Comparison of ENCODE assay signal across 9 mouse cellular contexts in genomic region chr2:131935390-131936105, GRCm38 (mm10). TPM values are rescaled to one million over a fixed set of nuclear protein-coding genes. Genes with fewer than 3 reads are reported as not detected.
DNase-seq lines count a peak whose midpoint lies in the region; ATAC-seq and TF ChIP-seq lines count a peak whose summit lies in the region.
"Had no signal": no experiment of that assay in that cellular context is flagged by ENCODE, and none has a peak within 500 bp of the region (broad histone marks: within the 10 kb centered on the region; RNA-seq: fewer than 3 reads in every experiment).

No protein-coding gene starts in this region.

- intact Hi-C loops in heart, postnatal 25 days (cut with DNase I) = no loop called here
- intact Hi-C loops in heart, adult 2 months (cut with DNase I) = loop anchor here (5.0 kb wide), 1 partner anchor 33 kb away; no protein-coding TSS in a partner anchor

- no peaks in the 10 kb centered on the region for H3K79me2 ChIP-seq in heart, adult 2 months (replicated peaks; ENCODE audit: control insufficient read depth, insufficient read depth, low read length)

- no peaks in the 10 kb centered on the region; a peak in 1 of 4 replicates for H3K4me1 ChIP-seq in ES-E14 (ENCODE audit: control insufficient read depth in 2 of 2, insufficient read depth in 2 of 2, low read length in 2 of 2, poor library complexity in 1 of 2)
- peaks cover 6% of the 10 kb centered on the region for H3K4me1 ChIP-seq in heart, adult 2 months (ENCODE audit: control insufficient read depth, insufficient read depth, low read length)
- H3K4me1 ChIP-seq in lung, embryonic 15.5 days = peaks cover 23% of the 10 kb centered on the region

- TF ChIP-seq CTCF in heart, adult 2 months (IDR thresholded peaks at IDR 0.05) = peak; percentile 64

- ATAC-seq in lung, embryonic 15.5 days (ENCODE audit: borderline replicate concordance, extremely low read depth, low FRiP score, low TSS enrichment) = peak; percentile 47; the same call in 1 of the 2 replicates

- WGBS in heart, adult 2 months = 19% methylated on average over 10 of the region's 10 CpGs
- 46% methylated on average over 10 of the region's 10 CpGs for WGBS in lung, embryonic 15.5 days

- no peak for TF ChIP-seq EP300 in heart, adult 2 months (IDR thresholded peaks at IDR 0.05; ENCODE audit: insufficient read depth, low read depth, low read length)

- no peak overlapping the region for H3K4me3 ChIP-seq in ES-E14 (ENCODE audit: insufficient read depth in 1 of 2, low read depth in 1 of 2, low read length in 2 of 2, poor library complexity in 1 of 2, severe bottlenecking in 1 of 2)
- H3K4me3 ChIP-seq in heart, adult 2 months = no peak overlapping the region
- no peak overlapping the region for H3K4me3 ChIP-seq in lung, embryonic 15.5 days
- H3K4me3 ChIP-seq: limb, embryonic 12.5 days had no signal

- TF ChIP-seq POLR2A in heart, adult 2 months (IDR thresholded peaks at IDR 0.05; ENCODE audit: insufficient read depth, low read depth, low read length) = no peak

- H3K4me2 ChIP-seq in lung, embryonic 15.5 days = no peak overlapping the region
- H3K4me2 ChIP-seq: limb, embryonic 12.5 days had no signal

- no peak overlapping the region for H3K27ac ChIP-seq in ES-E14 (ENCODE audit: insufficient read depth, low read depth, low read length, poor library complexity, severe bottlenecking)
- H3K27ac ChIP-seq in heart, adult 2 months = no peak overlapping the region
- H3K27ac ChIP-seq in lung, embryonic 15.5 days = 0 out of 2 replicates have a peak overlapping the region, but pooled peaks have one; percentile 21
- H3K27ac ChIP-seq: limb, embryonic 12.5 days had no signal

- in situ Hi-C loops in ES-E14 (cut with MboI; ENCODE audit: low sequenced_read_pairs in 2 of 2, unreplicated experiment in 2 of 2) = loop anchor here (25.0 kb wide), 2 partner anchors 123 to 373 kb away; partner anchors contain the start of gene Adra1d (in 1 of the 2)

- DNase-seq in heart, adult 11 months = peak; percentile 97
- DNase-seq in heart, postnatal 25 days (ENCODE audit: low spot score) = no peak
- DNase-seq in ES-E14 (ENCODE audit: low read depth, low spot score) = peak; percentile 15
- peak in 1 of 2 experiments; percentile 45 for DNase-seq in heart, adult 2 months
- DNase-seq in spleen, postnatal 14 days (ENCODE audit: low spot score in 2 of 2) = no peak
- DNase-seq in layer of hippocampus, postnatal 25 days (ENCODE audit: extremely low spot score in 1 of 2, low spot score in 1 of 2) = no peak
- DNase-seq in ovary, postnatal 36 days (ENCODE audit: low spot score) = no peak

- H3K9ac ChIP-seq in ES-E14 (ENCODE audit: insufficient read depth, low read depth, low read length, poor library complexity, severe bottlenecking) = no peak overlapping the region
- no peak overlapping the region for H3K9ac ChIP-seq in heart, adult 2 months (ENCODE audit: low read depth, low read length)
- no peak overlapping the region for H3K9ac ChIP-seq in lung, embryonic 15.5 days
- H3K9ac ChIP-seq: limb, embryonic 12.5 days had no signal

- peaks cover 10% of the 10 kb centered on the region; the same call in 1 of the 2 replicates for H3K36me3 ChIP-seq in ES-E14 (ENCODE audit: control insufficient read depth, insufficient read depth, low read length, poor library complexity, severe bottlenecking)
- H3K36me3 ChIP-seq in heart, adult 2 months (ENCODE audit: control insufficient read depth, insufficient read depth, low read length) = no peaks in the 10 kb centered on the region
- H3K36me3 ChIP-seq in lung, embryonic 15.5 days = no peaks in the 10 kb centered on the region

- peaks cover 11% of the 10 kb centered on the region for H3K9me3 ChIP-seq in ES-E14 (ENCODE audit: control insufficient read depth, insufficient read depth, low read depth, low read length)
- no peaks in the 10 kb centered on the region for H3K9me3 ChIP-seq in lung, embryonic 15.5 days
- H3K9me3 ChIP-seq: limb, embryonic 12.5 days had no signal

- H3K27me3 ChIP-seq in heart, adult 2 months (ENCODE audit: control insufficient read depth, insufficient read depth, low read length) = no peaks in the 10 kb centered on the region
- H3K27me3 ChIP-seq in lung, embryonic 15.5 days = no peaks in the 10 kb centered on the region
- H3K27me3 ChIP-seq: limb, embryonic 12.5 days had no signal

TF ChIP-seq in ES-E14, 5 proteins besides CTCF, POLR2A, EP300 and RAD21:
- no peak for TF ChIP-seq CHD2 (IDR thresholded peaks at IDR 0.05; ENCODE audit: low read depth, low read length)
- TF ChIP-seq MAFK (IDR thresholded peaks at IDR 0.05; ENCODE audit: insufficient read depth, low read depth, low read length) = peak; percentile 90
- TF ChIP-seq ZNF384 (IDR thresholded peaks at IDR 0.05; ENCODE audit: low read depth, low read length) = no peak
- no peak for TF ChIP-seq HCFC1 (IDR thresholded peaks at IDR 0.05; ENCODE audit: borderline replicate concordance, insufficient read depth, low read length)
- peak; percentile 7; the same call in 1 of the 2 replicates for TF ChIP-seq ZC3H11A (IDR thresholded peaks at IDR 0.05; ENCODE audit: borderline replicate concordance, low read depth, low read length)

RNA-seq across cellular contexts. Expression of gene Prnd, which starts 15.1 kb away (rescaled TPM):
- total RNA-seq in heart, postnatal 25 days (2021) = 1 to 10 TPM; 1.4 to 2.0 TPM
- total RNA-seq in ES-E14 (2012; rRNA removed) = 0.98 and 1.5 TPM in 2 replicates
- total RNA-seq in heart, adult 2 months (2021) = 1 to 10 TPM in 1 of 2 experiments, under 1 TPM in 1; 0.65 to 1.2 TPM
- 3.8 and 9.9 TPM in 2 replicates for polyA plus RNA-seq in heart, adult 2 months (2012; rRNA removed)
- polyA plus RNA-seq in lung, embryonic 15.5 days (2015; fragmentation: Nextera tagmentation; extraction: Ambion mirVana) = 44.2 and 44.8 TPM in 2 replicates
- total RNA-seq in layer of hippocampus, postnatal 25 days (2021) = under 1 TPM; 0.20 to 0.42 TPM

RNA-seq across cellular contexts. Expression of gene Prn, which starts 25.8 kb away (rescaled TPM):
- total RNA-seq in heart, postnatal 25 days (2021) = 1 to 10 TPM; 1.9 to 2.5 TPM
- not detected in 2 replicates for total RNA-seq in ES-E14 (2012; rRNA removed)
- under 1 TPM in 1 of 2 experiments, not detected in 1; 0.23 TPM for total RNA-seq in heart, adult 2 months (2021)
- polyA plus RNA-seq in heart, adult 2 months (2012; rRNA removed) = not detected in 2 replicates
- not detected in 2 replicates for polyA plus RNA-seq in lung, embryonic 15.5 days (2015; fragmentation: Nextera tagmentation; extraction: Ambion mirVana)
- not detected for total RNA-seq in layer of hippocampus, postnatal 25 days (2021)
- polyA plus RNA-seq: limb, embryonic 12.5 days had no signal

RNA-seq across cellular contexts. Expression of gene Prnp, which starts 25.8 kb away (rescaled TPM):
- total RNA-seq in heart, postnatal 25 days (2021) = 10 to 100 TPM; 89.2 to 90.0 TPM
- 30.8 and 33.7 TPM in 2 replicates for total RNA-seq in ES-E14 (2012; rRNA removed)
- total RNA-seq in heart, adult 2 months (2021) = 100 to 1,000 TPM; 109 to 129 TPM
- polyA plus RNA-seq in heart, adult 2 months (2012; rRNA removed) = 101 and 110 TPM in 2 replicates
- polyA plus RNA-seq in lung, embryonic 15.5 days (2015; fragmentation: Nextera tagmentation; extraction: Ambion mirVana) = 53.2 and 57.0 TPM in 2 replicates
- 1,000 to 10,000 TPM in 1 of 2 experiments, 100 to 1,000 TPM in 1; 896 to 1,055 TPM for total RNA-seq in layer of hippocampus, postnatal 25 days (2021)

Comparison
In these comparisons a context has a peak if more than half of its experiments do, and no peak if none do; other contexts are left out.
1. DNase-seq: peak in heart, adult 11 months (single experiment) and ES-E14 (single experiment); none in heart, postnatal 25 days (single experiment), spleen, postnatal 14 days (0 of 2), layer of hippocampus, postnatal 25 days (0 of 2) and ovary, postnatal 36 days (single experiment).
2. RNA of gene Prnp, which starts 25.8 kb away (total RNA-seq): 896 to 1,055 TPM in layer of hippocampus, postnatal 25 days; 109 to 129 TPM in heart, adult 2 months, 89.2 to 90.0 TPM in heart, postnatal 25 days and 30.8 to 33.7 TPM in ES-E14; every median in the first group is over 4 times any median in the second.